Mouse (Mus musculus): Measurements from ENCODE around the gene Fn3k. TPM values are rescaled to one million over a fixed set of nuclear protein-coding genes. Genes with fewer than 3 reads are reported as not detected.

Fn3k gene
- polyA plus RNA-seq, 1 experiment from 2014 or later, result 0.60 TPM

DNA sequence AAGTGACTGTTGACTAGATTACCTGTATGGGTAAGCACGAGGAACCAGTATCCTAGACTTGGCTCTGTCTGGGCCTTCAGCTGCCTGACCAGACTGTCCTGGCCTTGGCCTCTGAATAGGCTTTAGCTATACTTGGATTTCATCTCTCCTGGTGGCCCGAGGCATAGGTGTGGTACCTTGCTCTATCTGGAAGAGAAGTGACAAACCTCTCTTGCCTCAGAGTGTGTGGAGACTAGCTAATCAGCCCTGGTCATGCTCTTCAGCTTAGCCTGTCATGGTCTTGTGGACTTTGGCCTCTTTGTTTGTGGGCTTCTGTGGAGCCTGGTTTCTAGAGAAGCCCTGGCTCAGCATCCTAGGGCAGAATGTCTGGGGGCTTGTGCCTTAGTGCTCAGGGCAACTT is 46.4 kb downstream of the Fn3k start:
- H3K27me3 ChIP-seq (ENCODE audit: control insufficient read depth, insufficient read depth, low read depth, low read length), result no peaks in the 10 kb centered on the region
- no peak overlapping the region for H3K4me2 ChIP-seq (ENCODE audit: low read depth, low read length)
- no peaks in the 10 kb centered on the region for H3K4me1 ChIP-seq (replicated peaks; ENCODE audit: control insufficient read depth, insufficient read depth, low read length)
- no peak overlapping the region for H3K9ac ChIP-seq (ENCODE audit: low read length)
- no peaks in the 10 kb centered on the region for H3K9me3 ChIP-seq (ENCODE audit: control insufficient read depth, low read length)
- WGBS, result 78% methylated on average over 2 of the region's 2 CpGs
- no peaks in the 10 kb centered on the region for H3K36me3 ChIP-seq (ENCODE audit: control insufficient read depth, insufficient read depth, low read length)
- no peak overlapping the region for H3K27ac ChIP-seq (ENCODE audit: low read length)
- no peak overlapping the region for H3K4me3 ChIP-seq (ENCODE audit: low read length)
- ATAC-seq (ENCODE audit: low read depth), result no peak

- WGBS, result 81% methylated on average over 9 of the region's 9 CpGs
Observed at GRCm38 (mm10) chr11:121485882-121486281, 51.2 kb downstream of the Fn3k start.

DNA sequence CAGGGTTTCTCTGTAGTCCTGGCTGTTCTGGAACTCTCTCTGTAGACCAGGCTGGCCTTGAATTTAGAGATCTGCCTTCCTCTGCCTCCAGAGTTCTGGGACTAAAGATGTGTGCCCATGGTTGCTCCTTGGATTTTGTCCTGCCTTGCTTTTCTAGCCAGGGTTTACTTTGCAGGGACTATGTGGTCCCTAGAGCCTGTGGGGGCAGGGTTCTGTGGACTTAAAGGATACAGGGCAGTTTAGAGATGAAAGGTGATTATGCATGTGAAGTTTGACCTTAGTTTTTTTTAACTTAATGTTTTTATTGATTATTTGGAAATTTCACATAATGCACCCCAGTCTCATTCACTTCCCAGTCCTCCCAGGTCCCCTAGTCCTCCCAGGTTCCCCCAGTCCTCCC is 55.9 kb downstream of the Fn3k start:
- Histone ChIP-seq H3K36me3 (ENCODE audit: control insufficient read depth, insufficient read depth, low read length) (no peaks in the 10 kb centered on the region), H3K9me3 (ENCODE audit: control insufficient read depth, low read length) (no peaks in the 10 kb centered on the region), H3K9ac (ENCODE audit: low read length) (no peak overlapping the region), H3K27me3 (ENCODE audit: control insufficient read depth, insufficient read depth, low read depth, low read length) (no peaks in the 10 kb centered on the region), H3K4me2 (ENCODE audit: low read depth, low read length) (no peak overlapping the region), H3K4me1 (replicated peaks; ENCODE audit: control insufficient read depth, insufficient read depth, low read length) (no peaks in the 10 kb centered on the region), H3K4me3 (ENCODE audit: low read length) (no peak overlapping the region), H3K27ac (ENCODE audit: low read length) (no peak overlapping the region)
- ATAC-seq (ENCODE audit: low read depth), result no peak

More at GRCm38 (mm10) chr11:121485882-121486281, 51.2 kb downstream of the Fn3k start:
- H3K27me3 ChIP-seq (ENCODE audit: control insufficient read depth, insufficient read depth, low read depth, low read length), result no peaks in the 10 kb centered on the region
- no peak overlapping the region for H3K4me3 ChIP-seq (ENCODE audit: low read length)
- no peaks in the 10 kb centered on the region for H3K36me3 ChIP-seq (ENCODE audit: control insufficient read depth, insufficient read depth, low read length)
- ATAC-seq (ENCODE audit: low read depth), result no peak
- no peaks in the 10 kb centered on the region for H3K9me3 ChIP-seq (ENCODE audit: control insufficient read depth, low read length)
- H3K4me2 ChIP-seq (ENCODE audit: low read depth, low read length), result no peak overlapping the region
- no peaks in the 10 kb centered on the region for H3K4me1 ChIP-seq (replicated peaks; ENCODE audit: control insufficient read depth, insufficient read depth, low read length)
- no peak overlapping the region for H3K9ac ChIP-seq (ENCODE audit: low read length)
- H3K27ac ChIP-seq (ENCODE audit: low read length), result no peak overlapping the region

Small RNA genes lying within 50 kb of the gene (microRNA-seq; reads per million reads assigned to microRNA genes)
- gene Mir7236, result 0.59 reads per million

Other genes with a start within 250 kb of the Fn3k start
- gene Hexdc, start 230.5 kb upstream of the Fn3k start, polyA plus RNA-seq (2015; fragmentation: Nextera tagmentation; extraction: Ambion mirVana), result 7.1 and 8.9 TPM in 2 replicates
- 24.5 and 27.8 TPM in 2 replicates for gene Ogfod3, start 230.2 kb upstream of the Fn3k start, polyA plus RNA-seq (2015; fragmentation: Nextera tagmentation; extraction: Ambion mirVana)
- gene Cybc1, start 205.6 kb upstream of the Fn3k start, polyA plus RNA-seq (2015; fragmentation: Nextera tagmentation; extraction: Ambion mirVana), result 37.4 and 42.5 TPM in 2 replicates
- 53.6 and 55.8 TPM in 2 replicates for gene Narf, start 197.7 kb upstream of the Fn3k start, polyA plus RNA-seq (2015; fragmentation: Nextera tagmentation; extraction: Ambion mirVana)
- 6.2 and 6.5 TPM in 2 replicates for gene Foxk2, start 174.9 kb upstream of the Fn3k start, polyA plus RNA-seq (2015; fragmentation: Nextera tagmentation; extraction: Ambion mirVana)
- gene Wdr45b, start 80.5 kb upstream of the Fn3k start, polyA plus RNA-seq (2015; fragmentation: Nextera tagmentation; extraction: Ambion mirVana), result 94.8 and 98.7 TPM in 2 replicates
- 6.0 and 7.1 TPM in 2 replicates for gene Rab40b, start 46.7 kb upstream of the Fn3k start, polyA plus RNA-seq (2015; fragmentation: Nextera tagmentation; extraction: Ambion mirVana)
- 6.7 and 9.3 TPM in 2 replicates for gene Fn3krp, start 13.5 kb upstream of the Fn3k start, polyA plus RNA-seq (2015; fragmentation: Nextera tagmentation; extraction: Ambion mirVana)
- 31.6 and 35.6 TPM in 2 replicates for gene Tbcd, start 17.0 kb downstream of the Fn3k start, polyA plus RNA-seq (2015; fragmentation: Nextera tagmentation; extraction: Ambion mirVana)
- gene Zfp750, start 84.4 kb downstream of the Fn3k start, polyA plus RNA-seq (2015; fragmentation: Nextera tagmentation; extraction: Ambion mirVana), result 0.93 and 0.94 TPM in 2 replicates
- gene B3gntl1, start 238.2 kb downstream of the Fn3k start, polyA plus RNA-seq (2015; fragmentation: Nextera tagmentation; extraction: Ambion mirVana), result 6.8 and 7.1 TPM in 2 replicates

Data from lung, embryonic 16.5 days (tissue).